Mouse (Mus musculus) heart, embryonic 12.5 days (tissue): Measurements from ENCODE around the gene Isoc2a. TPM values are rescaled to one million over a fixed set of nuclear protein-coding genes. Genes with fewer than 3 reads are reported as not detected.

Experiments
- ATAC-seq: fragments of 200-750 bp; cut with Nextera tagmentation; 2 replicates; pipeline ENCODE4 v1.8.0; 2017; ENCODE audit warnings: moderate TSS enrichment, moderate library complexity; ENCODE audit not compliant: insufficient number of reproducible peaks, low FRiP score
- H3K27ac ChIP-seq: fragments of 300-500 bp; sonication (generic); 2 replicates; pipeline ENCODE4 v1.5.1; 2016; ENCODE audit warnings: mild to moderate bottlenecking, moderate library complexity; ENCODE audit not compliant: poor library complexity, severe bottlenecking
- H3K27me3 ChIP-seq: fragments of 300-500 bp; sonication (generic); replicated peaks from 2 replicates; pipeline ENCODE4 v1.6.1; 2016; ENCODE audit warnings: mild to moderate bottlenecking, moderate library complexity
- H3K36me3 ChIP-seq: fragments of 300-500 bp; sonication (generic); 2 replicates; pipeline ENCODE4 v1.6.1; 2016; ENCODE audit warnings: mild to moderate bottlenecking, moderate library complexity
- H3K4me1 ChIP-seq: fragments of 300-500 bp; sonication (generic); replicated peaks from 2 replicates; pipeline ENCODE4 v1.6.1; 2016; ENCODE audit warnings: mild to moderate bottlenecking
- H3K4me2 ChIP-seq: fragments of 300-500 bp; sonication (generic); 2 replicates; pipeline ENCODE4 v1.6.1; 2016; ENCODE audit warnings: mild to moderate bottlenecking, moderate library complexity
- H3K4me3 ChIP-seq: fragments of 300-500 bp; sonication (generic); 2 replicates; pipeline ENCODE4 v1.5.1; 2016; ENCODE audit warnings: mild to moderate bottlenecking
- H3K9ac ChIP-seq: fragments of 300-500 bp; sonication (generic); 2 replicates; pipeline ENCODE4 v1.6.1; 2016; ENCODE audit warnings: mild to moderate bottlenecking, moderate library complexity
- H3K9me3 ChIP-seq: fragments of 300-500 bp; sonication (generic); replicated peaks from 2 replicates; pipeline ENCODE4 v1.6.1; 2016; ENCODE audit warnings: mild to moderate bottlenecking, moderate library complexity
- WGBS: fragments of 180-500 bp; shearing (Covaris S2); methylation state at CpG from one replicate; pipeline ENCODE4 v1.1.7; 2016; 5-methylcytosine and 5-hydroxymethylcytosine counted together
- polyA plus RNA-seq: library from polyadenylated mRNA; unstranded; fragments of >200 nt; fragmentation: Nextera tagmentation; extraction: Ambion mirVana; gene quantifications from 2 replicates; pipeline ENCODE4 v1.2.1, GENCODE M21; 2016

Gene Isoc2a
- polyA plus RNA-seq, 1 experiment from 2014 or later, result 1.0 TPM

GRCm38 (mm10) chr7:4942673-4943072, 65.7 kb downstream of the Isoc2a start:
- H3K4me1 ChIP-seq, result no peaks in the 10 kb centered on the region
- 38% methylated on average over 5 of the region's 5 CpGs for WGBS
- H3K9ac ChIP-seq, result no peak overlapping the region
- H3K4me2 ChIP-seq, result no peak overlapping the region
- no peaks in the 10 kb centered on the region for H3K36me3 ChIP-seq
- ATAC-seq, result no peak
- H3K4me3 ChIP-seq, result no peak overlapping the region
- no peak overlapping the region for H3K27ac ChIP-seq
- 0 out of 2 replicates have a peak, but pooled peaks cover 6% of the 10 kb centered on the region for H3K27me3 ChIP-seq
- no peaks in the 10 kb centered on the region for H3K9me3 ChIP-seq

GRCm38 (mm10) chr7:4943223-4943815, 66.4 kb downstream of the Isoc2a start:
- peak overlapping the region; percentile 37 for H3K4me3 ChIP-seq
- WGBS, result 12% methylated on average over 15 of the region's 15 CpGs
- H3K36me3 ChIP-seq, result no peaks in the 10 kb centered on the region
- ATAC-seq, result peak; percentile 78
- H3K9ac ChIP-seq, result peak overlapping the region; percentile 32; the same call in 1 of the 2 replicates
- no peaks in the 10 kb centered on the region for H3K4me1 ChIP-seq
- no peaks in the 10 kb centered on the region for H3K9me3 ChIP-seq
- no peak overlapping the region for H3K27ac ChIP-seq
- H3K4me2 ChIP-seq, result peak overlapping the region; percentile 67
- H3K27me3 ChIP-seq, result 0 out of 2 replicates have a peak, but pooled peaks cover 6% of the 10 kb centered on the region

Other genes starting within 250 kb of the Isoc2a start
- gene Tmem86b, start 245.7 kb upstream of the Isoc2a start, polyA plus RNA-seq, result 3.2 and 3.7 TPM in 2 replicates
- 9.8 and 10.2 TPM in 2 replicates for gene Ppp6r1, start 218.1 kb upstream of the Isoc2a start, polyA plus RNA-seq
- gene Hspbp1, start 192.1 kb upstream of the Isoc2a start, polyA plus RNA-seq, result 78.2 and 84.7 TPM in 2 replicates
- 1.0 and 1.7 TPM in 2 replicates for gene Brsk1, start 186.5 kb upstream of the Isoc2a start, polyA plus RNA-seq
- gene Tmem150b, start 151.9 kb upstream of the Isoc2a start, polyA plus RNA-seq, result 0.08 TPM in 1 of 2 replicates, not detected in the other
- 60.7 and 65.0 TPM in 2 replicates for gene Kmt5c, start 137.0 kb upstream of the Isoc2a start, polyA plus RNA-seq
- gene Cox6b2, start 124.1 kb upstream of the Isoc2a start, polyA plus RNA-seq, result 41.0 and 44.4 TPM in 2 replicates
- not detected in 2 replicates for gene Fam71e2, start 105.9 kb upstream of the Isoc2a start, polyA plus RNA-seq
- 0.28 TPM in 1 of 2 replicates, not detected in the other for gene Il11, start 94.3 kb upstream of the Isoc2a start, polyA plus RNA-seq
- not detected in 2 replicates for gene Tmem190, start 94.2 kb upstream of the Isoc2a start, polyA plus RNA-seq
- 4.6 and 4.8 TPM in 2 replicates for gene Tmem238, start 87.5 kb upstream of the Isoc2a start, polyA plus RNA-seq
- gene Rpl28, start 84.3 kb upstream of the Isoc2a start, polyA plus RNA-seq, result 279 and 284 TPM in 2 replicates
- 344 and 363 TPM in 2 replicates for gene Ube2s, start 64.6 kb upstream of the Isoc2a start, polyA plus RNA-seq
- 0.05 TPM in 1 of 2 replicates, not detected in the other for gene Shisa7, start 32.5 kb upstream of the Isoc2a start, polyA plus RNA-seq
- 3.9 and 4.4 TPM in 2 replicates for gene Isoc2b, start 6.9 kb upstream of the Isoc2a start, polyA plus RNA-seq
- 0.27 and 0.30 TPM in 2 replicates for gene Gm36210, start 29.4 kb downstream of the Isoc2a start, polyA plus RNA-seq
- 2.6 and 2.9 TPM in 2 replicates for gene Zfp628, start 38.1 kb downstream of the Isoc2a start, polyA plus RNA-seq
- gene Nat14, start 44.9 kb downstream of the Isoc2a start, polyA plus RNA-seq, result 4.6 and 5.5 TPM in 2 replicates
- 1.5 and 1.7 TPM in 2 replicates for gene Ssc5d, start 48.6 kb downstream of the Isoc2a start, polyA plus RNA-seq
- 2.1 and 2.6 TPM in 2 replicates for gene Sbk2, start 87.3 kb downstream of the Isoc2a start, polyA plus RNA-seq
- 0.08 and 0.17 TPM in 2 replicates for gene Sbk3, start 94.0 kb downstream of the Isoc2a start, polyA plus RNA-seq
- gene Zfp579, start 119.0 kb downstream of the Isoc2a start, polyA plus RNA-seq, result 26.0 and 29.3 TPM in 2 replicates
- 9.8 and 10.4 TPM in 2 replicates for gene Zfp524, start 137.3 kb downstream of the Isoc2a start, polyA plus RNA-seq
- gene Fiz1, start 137.5 kb downstream of the Isoc2a start, polyA plus RNA-seq, result 28.9 and 31.2 TPM in 2 replicates
- not detected in 2 replicates for gene Gm44973, start 138.3 kb downstream of the Isoc2a start, polyA plus RNA-seq
- gene Zfp865, start 143.2 kb downstream of the Isoc2a start, polyA plus RNA-seq, result 5.1 and 5.4 TPM in 2 replicates
- 1.5 and 1.7 TPM in 2 replicates for gene Ccdc106, start 143.4 kb downstream of the Isoc2a start, polyA plus RNA-seq
- gene 4632433K11Rik, start 157.0 kb downstream of the Isoc2a start, polyA plus RNA-seq, result not detected in 2 replicates
- gene Zfp784, start 161.3 kb downstream of the Isoc2a start, polyA plus RNA-seq, result 3.6 and 4.9 TPM in 2 replicates
- 16.6 and 17.7 TPM in 2 replicates for gene Zfp580, start 174.4 kb downstream of the Isoc2a start, polyA plus RNA-seq
- gene U2af2, start 185.0 kb downstream of the Isoc2a start, polyA plus RNA-seq, result 81.7 and 83.9 TPM in 2 replicates
- gene Epn1, start 203.1 kb downstream of the Isoc2a start, polyA plus RNA-seq, result 52.1 TPM in 2 replicates
- not detected in 2 replicates for gene Rfpl4, start 239.8 kb downstream of the Isoc2a start, polyA plus RNA-seq
- 0.96 and 2.2 TPM in 2 replicates for gene Rasl2-9, start 248.8 kb downstream of the Isoc2a start, polyA plus RNA-seq